ENCODE assay signal across 19 mouse cellular contexts in genomic region chr8:91467881-91468534, GRCm38 (mm10).
A peak's percentile ranks its signal among the peaks of the same experiment; 100 is the strongest.
DNase-seq lines count a peak whose midpoint lies in the region; ATAC-seq and TF ChIP-seq lines count a peak whose summit lies in the region.
"Had no signal": no experiment of that assay in that cellular context is flagged by ENCODE, and none has a peak within 500 bp of the region (broad histone marks: within the 10 kb centered on the region; RNA-seq: fewer than 3 reads in every experiment).

No protein-coding gene starts in this region.

- TF ChIP-seq CTCF in kidney, postnatal 0 days (IDR thresholded peaks at IDR 0.05; ENCODE audit: low read depth): no peak
- TF ChIP-seq CTCF in Patski (IDR thresholded peaks at IDR 0.05): no peak

- no peak overlapping the region for H3K27ac ChIP-seq in kidney, postnatal 0 days
- no peak overlapping the region for H3K27ac ChIP-seq in lung, embryonic 15.5 days
- H3K27ac ChIP-seq: embryonic facial prominence, embryonic 12.5 days; forebrain, embryonic 15.5 days; heart, embryonic 15.5 days; hindbrain, embryonic 13.5 days had no signal

- in situ Hi-C loops in Patski (cut with MboI; ENCODE audit: low pct_unique_long_range_greater_than_20kb): loop anchor here (5.0 kb wide), 1 partner anchor 76 kb away; no protein-coding TSS in a partner anchor

- no peaks in the 10 kb centered on the region for H3K27me3 ChIP-seq in kidney, postnatal 0 days (ENCODE audit: insufficient read depth, low read length)
- no peaks in the 10 kb centered on the region for H3K27me3 ChIP-seq in lung, embryonic 15.5 days
- no peaks in the 10 kb centered on the region for H3K27me3 ChIP-seq in Patski
- H3K27me3 ChIP-seq: embryonic facial prominence, embryonic 12.5 days; forebrain, embryonic 15.5 days; heart, embryonic 15.5 days; hindbrain, embryonic 13.5 days had no signal

- peak; percentile 46 for ATAC-seq in kidney, postnatal 0 days (replicated peaks; ENCODE audit: low FRiP score, low read depth)
- peak; percentile 59; the same call in 1 of the 2 replicates for ATAC-seq in lung, embryonic 15.5 days (ENCODE audit: borderline replicate concordance, extremely low read depth, low FRiP score, low TSS enrichment)
- ATAC-seq in Patski: peak; percentile 60
- ATAC-seq: forebrain, embryonic 15.5 days had no signal

- DNase-seq in adrenal gland, adult 2 months: peak; percentile 14
- DNase-seq in adrenal gland, adult (ENCODE audit: inconsistent age in 2 of 2, low spot score in 1 of 2): no peak
- no peak for DNase-seq in kidney, postnatal 0 days (ENCODE audit: low spot score)
- DNase-seq in kidney, adult 11 months: no peak
- DNase-seq in lung, postnatal 25 days (ENCODE audit: low spot score): no peak
- DNase-seq in Patski (ENCODE audit: low read depth, low spot score): peak; percentile 46
- DNase-seq: adrenal gland, postnatal 10 days; cerebellum, adult 11-12 months; cerebellum, adult 9-10 months; cerebellum, postnatal 25 days; gastrocnemius, postnatal 36 days; heart, adult 18-20 months; heart, postnatal 14 days had no signal

- no peaks in the 10 kb centered on the region for H3K9me3 ChIP-seq in kidney, postnatal 0 days (replicated peaks; ENCODE audit: low read length)
- H3K9me3 ChIP-seq in lung, embryonic 15.5 days: no peaks in the 10 kb centered on the region
- H3K9me3 ChIP-seq: embryonic facial prominence, embryonic 12.5 days; forebrain, embryonic 15.5 days; heart, embryonic 15.5 days; hindbrain, embryonic 13.5 days had no signal

- no peak overlapping the region for H3K4me2 ChIP-seq in kidney, postnatal 0 days (ENCODE audit: low read length)
- no peak overlapping the region for H3K4me2 ChIP-seq in lung, embryonic 15.5 days
- H3K4me2 ChIP-seq: embryonic facial prominence, embryonic 12.5 days; forebrain, embryonic 15.5 days; heart, embryonic 11.5 days; heart, embryonic 15.5 days; hindbrain, embryonic 13.5 days had no signal

- H3K4me1 ChIP-seq in kidney, postnatal 0 days (replicated peaks; ENCODE audit: insufficient read depth, low read length): no peaks in the 10 kb centered on the region
- peaks cover 5% of the 10 kb centered on the region for H3K4me1 ChIP-seq in lung, embryonic 15.5 days
- H3K4me1 ChIP-seq: embryonic facial prominence, embryonic 12.5 days; forebrain, embryonic 15.5 days; heart, embryonic 15.5 days; hindbrain, embryonic 13.5 days had no signal

- H3K9ac ChIP-seq in kidney, postnatal 0 days (ENCODE audit: low read depth, low read length): no peak overlapping the region
- no peak overlapping the region for H3K9ac ChIP-seq in lung, embryonic 15.5 days
- H3K9ac ChIP-seq: embryonic facial prominence, embryonic 12.5 days; forebrain, embryonic 15.5 days; heart, embryonic 15.5 days; hindbrain, embryonic 13.5 days had no signal

- CTCF ChIA-PET in Patski (lab: Charles Lee): interaction anchor here (0.8 to 1.4 kb wide), 3 partner anchors 9 to 85 kb away, joined by 3 to 4 read pairs (median 3); no protein-coding TSS in a partner anchor

- no peaks in the 10 kb centered on the region for H3K36me3 ChIP-seq in kidney, postnatal 0 days (ENCODE audit: insufficient read depth, low read length)
- peaks cover 3% of the 10 kb centered on the region; the same call in 1 of the 2 replicates for H3K36me3 ChIP-seq in lung, embryonic 15.5 days
- H3K36me3 ChIP-seq: forebrain, embryonic 15.5 days; heart, embryonic 15.5 days had no signal

- POLR2A ChIA-PET in Patski (lab: Charles Lee): interaction anchor here (0.7 kb wide), 1 partner anchor 18 kb away, joined by 3 read pairs; no protein-coding TSS in a partner anchor

- 75% methylated on average over 8 of the region's 8 CpGs for WGBS in kidney, postnatal 0 days
- 61% methylated on average over 8 of the region's 8 CpGs for WGBS in lung, embryonic 15.5 days

- H3K4me3 ChIP-seq in kidney, postnatal 0 days (replicated peaks; ENCODE audit: low read depth, low read length): no peak overlapping the region
- no peak overlapping the region for H3K4me3 ChIP-seq in lung, embryonic 15.5 days
- H3K4me3 ChIP-seq: embryonic facial prominence, embryonic 12.5 days; forebrain, embryonic 15.5 days; heart, embryonic 15.5 days; hindbrain, embryonic 13.5 days had no signal

Comparison
In these comparisons a context has a peak if more than half of its experiments do, and no peak if none do; other contexts are left out.
1. DNase-seq: peak in adrenal gland, adult 2 months (single experiment) and Patski (single experiment); none in adrenal gland, adult (0 of 2), kidney, postnatal 0 days (single experiment), kidney, adult 11 months (single experiment) and lung, postnatal 25 days (single experiment).
2. Peak in every context shown above with its lines, with median percentiles within 50 percentile points of each other: ATAC-seq.